Mouse (Mus musculus) hindbrain, postnatal 0 days (tissue): ENCODE measurements around the gene Alpk1. TPM values are rescaled to one million over a fixed set of nuclear protein-coding genes. Genes with fewer than 3 reads are reported as not detected.
A peak's percentile ranks its signal among the peaks of the same experiment; 100 is the strongest.

Experiments
- ATAC-seq: fragments of 200-750 bp; cut with Nextera tagmentation; 2 replicates; pipeline ENCODE4 v1.8.0; 2017; ENCODE audit warnings: mild to moderate bottlenecking, moderate TSS enrichment, moderate library complexity
- DNase-seq: peaks from one replicate; pipeline ENCODE4 v3.0.0-alpha.2; 2015; ENCODE audit warnings: low spot score
- H3K27ac ChIP-seq: fragments of 300-500 bp; sonication (generic); 2 replicates; pipeline ENCODE4 v1.5.1; 2014; ENCODE audit warnings: mild to moderate bottlenecking
- H3K27me3 ChIP-seq: fragments of 300-500 bp; sonication (generic); 2 replicates; pipeline ENCODE4 v1.6.1; 2014; ENCODE audit warnings: low read length, mixed read lengths; ENCODE audit not compliant: insufficient read depth
- H3K36me3 ChIP-seq: fragments of 300-500 bp; sonication (generic); 2 replicates; pipeline ENCODE4 v1.6.1; 2014; ENCODE audit warnings: low read length, mixed read lengths; ENCODE audit not compliant: insufficient read depth
- H3K4me1 ChIP-seq: fragments of 300-500 bp; sonication (generic); 2 replicates; pipeline ENCODE4 v1.6.1; 2014; ENCODE audit warnings: antibody characterized with exemption, low read length, mixed read lengths; ENCODE audit not compliant: insufficient read depth
- H3K4me2 ChIP-seq: fragments of 300-500 bp; sonication (generic); 2 replicates; pipeline ENCODE4 v1.6.1; 2014; ENCODE audit warnings: low read depth, mild to moderate bottlenecking, low read length, moderate library complexity, mixed read lengths
- H3K4me3 ChIP-seq: fragments of 300-500 bp; sonication (generic); 2 replicates; pipeline ENCODE4 v1.5.1; 2014; ENCODE audit warnings: low read length
- H3K9ac ChIP-seq: fragments of 300-500 bp; sonication (generic); replicated peaks from 2 replicates; pipeline ENCODE4 v1.6.1; 2014; ENCODE audit warnings: mild to moderate bottlenecking, low read length, moderate library complexity, mixed read lengths
- H3K9me3 ChIP-seq: fragments of 300-500 bp; sonication (generic); 2 replicates; pipeline ENCODE4 v1.6.1; 2016; ENCODE audit warnings: low read length, mixed read lengths
- CTCF ChIP-seq: IDR thresholded peaks from 2 replicates; pipeline ENCODE4 v1.5.1; 2016; ENCODE audit warnings: antibody characterized with exemption, control low read depth, low read depth
- WGBS: fragments of 180-500 bp; shearing (Covaris S2); extraction: QIAGEN DNeasy Blood & Tissue Kit; methylation state at CpG from one replicate; pipeline ENCODE4 v1.1.7; 2014; 5-methylcytosine and 5-hydroxymethylcytosine counted together
- polyA plus RNA-seq: library from polyadenylated mRNA; unstranded; fragments of >200 nt; fragmentation: Nextera tagmentation; extraction: Ambion mirVana; gene quantifications from 2 replicates; pipeline ENCODE4 v1.2.1, GENCODE M21; 2015
- total RNA-seq: library from RNA; depleted of rRNA; stranded (reverse); fragments of >200 nt; gene quantifications from 2 replicates; pipeline ENCODE4 v1.2.3, GENCODE M21; 2014

Gene Alpk1
- total and polyA plus RNA-seq, 2 experiments from 2014 or later, result 0.49 to 1.3 TPM

DNA sequence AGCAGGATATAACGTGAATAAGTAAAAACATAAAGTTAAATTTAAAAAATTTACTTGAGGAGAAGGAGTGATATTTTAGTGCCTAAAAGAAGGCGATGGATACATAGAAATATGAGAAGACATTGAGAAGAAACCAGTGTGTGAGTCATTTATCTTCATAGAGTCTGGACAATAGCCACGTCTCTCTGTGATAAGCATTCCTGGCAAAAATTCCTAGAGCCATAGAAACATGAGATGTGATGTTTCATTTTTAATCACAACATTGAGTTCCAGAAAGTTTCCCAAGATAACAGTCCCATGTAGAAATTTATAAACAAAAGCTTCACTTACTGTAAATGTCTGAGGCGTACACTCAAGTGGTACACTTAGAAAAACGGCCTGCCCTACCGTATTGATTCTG, 2.6 kb upstream of the Alpk1 start:
- no peak overlapping the region for H3K4me2 ChIP-seq
- H3K36me3 ChIP-seq, result no peaks in the 10 kb centered on the region
- H3K9ac ChIP-seq, result no peak overlapping the region
- no peak overlapping the region for H3K27ac ChIP-seq
- DNase-seq (no peak), ATAC-seq (no peak)
- no peaks in the 10 kb centered on the region for H3K9me3 ChIP-seq
- 89% methylated on average over 6 of the region's 6 CpGs for WGBS
- H3K4me1 ChIP-seq, result no peaks in the 10 kb centered on the region
- no peaks in the 10 kb centered on the region for H3K27me3 ChIP-seq
- no peak for TF ChIP-seq CTCF
- no peak overlapping the region for H3K4me3 ChIP-seq

DNA sequence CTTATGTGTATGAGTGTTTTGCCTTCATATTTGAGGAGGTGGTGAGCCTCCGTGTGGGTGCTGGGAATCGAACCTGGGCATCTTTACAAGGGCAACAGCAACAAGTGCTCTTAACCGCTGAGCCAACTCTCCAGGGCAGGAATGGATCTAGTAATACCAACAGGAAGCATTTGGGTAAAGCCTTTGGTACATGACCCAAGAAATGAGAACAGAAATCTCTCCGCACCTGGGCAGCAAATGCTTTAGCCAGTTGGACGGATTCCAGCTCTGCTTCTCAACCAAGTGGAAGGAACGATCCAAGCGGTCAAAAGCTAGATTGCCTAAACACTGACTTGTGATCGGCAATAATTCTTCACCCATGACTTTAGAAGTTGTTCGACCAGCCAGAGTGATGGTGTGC, 594 bp upstream of the Alpk1 start:
- DNase-seq, result no peak
- 88% methylated on average over 9 of the region's 9 CpGs for WGBS
- ATAC-seq, result no peak

DNA sequence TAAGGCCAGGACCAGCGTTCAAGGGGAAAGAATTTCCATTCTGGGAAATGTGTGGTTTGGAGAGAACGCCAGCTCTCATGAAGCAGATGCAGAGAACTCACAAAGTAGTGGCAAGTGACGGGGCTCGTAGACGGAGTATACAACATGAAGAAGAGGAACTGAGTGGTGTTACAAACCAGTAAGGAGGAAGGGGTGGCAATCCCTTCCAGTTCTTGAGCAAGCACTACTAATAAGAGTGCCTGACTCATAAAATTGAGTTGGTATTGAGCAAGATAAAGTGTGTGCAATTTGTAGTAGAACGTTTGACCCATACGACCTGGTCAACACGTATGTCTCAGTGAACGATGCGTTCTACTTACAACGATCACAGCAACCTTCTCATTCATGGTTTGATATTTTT, 11.2 kb downstream of the Alpk1 start:
- Histone ChIP-seq H3K4me3 (no peak overlapping the region), H3K27ac (no peak overlapping the region), H3K9ac (no peak overlapping the region), H3K27me3 (no peaks in the 10 kb centered on the region), H3K4me2 (no peak overlapping the region), H3K36me3 (no peaks in the 10 kb centered on the region), H3K9me3 (no peaks in the 10 kb centered on the region), H3K4me1 (no peaks in the 10 kb centered on the region)
- no peak for TF ChIP-seq CTCF
- ATAC-seq (no peak), DNase-seq (no peak)
- 90% methylated on average over 11 of the region's 11 CpGs for WGBS

More for the DNA sequence above, 594 bp upstream of the Alpk1 start:
- Histone ChIP-seq H3K36me3 (no peaks in the 10 kb centered on the region), H3K4me3 (no peak overlapping the region), H3K4me2 (no peak overlapping the region), H3K27ac (no peak overlapping the region), H3K27me3 (no peaks in the 10 kb centered on the region), H3K9me3 (no peaks in the 10 kb centered on the region), H3K9ac (no peak overlapping the region), H3K4me1 (no peaks in the 10 kb centered on the region)
- no peak for TF ChIP-seq CTCF

DNA sequence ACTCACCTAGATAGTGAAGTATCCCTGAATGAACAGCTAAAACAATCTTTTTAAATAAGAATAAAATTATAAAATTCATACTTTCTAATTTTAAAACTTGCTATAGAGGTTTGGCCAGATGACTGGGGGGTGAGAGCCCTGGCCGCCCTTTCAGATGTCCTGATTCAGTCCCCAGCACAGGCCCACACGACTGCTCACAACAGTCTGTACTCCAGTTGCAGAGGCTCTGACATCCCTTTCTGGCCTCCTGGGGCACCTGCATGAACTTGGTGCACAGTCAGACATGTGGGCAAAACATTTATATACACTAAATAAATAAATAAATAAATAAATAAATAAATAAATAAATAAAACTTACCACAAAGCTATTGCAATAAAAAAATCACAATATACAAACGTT, 14.4 kb downstream of the Alpk1 start:
- no peaks in the 10 kb centered on the region for H3K36me3 ChIP-seq
- H3K27me3 ChIP-seq, result no peaks in the 10 kb centered on the region
- H3K4me1 ChIP-seq, result no peaks in the 10 kb centered on the region
- H3K4me2 ChIP-seq, result no peak overlapping the region
- H3K9me3 ChIP-seq, result no peaks in the 10 kb centered on the region
- DNase-seq, result no peak
- H3K27ac ChIP-seq, result no peak overlapping the region
- no peak for ATAC-seq
- TF ChIP-seq CTCF, result no peak
- WGBS, result 76% methylated on average over 3 of the region's 3 CpGs
- no peak overlapping the region for H3K4me3 ChIP-seq
- no peak overlapping the region for H3K9ac ChIP-seq

DNA sequence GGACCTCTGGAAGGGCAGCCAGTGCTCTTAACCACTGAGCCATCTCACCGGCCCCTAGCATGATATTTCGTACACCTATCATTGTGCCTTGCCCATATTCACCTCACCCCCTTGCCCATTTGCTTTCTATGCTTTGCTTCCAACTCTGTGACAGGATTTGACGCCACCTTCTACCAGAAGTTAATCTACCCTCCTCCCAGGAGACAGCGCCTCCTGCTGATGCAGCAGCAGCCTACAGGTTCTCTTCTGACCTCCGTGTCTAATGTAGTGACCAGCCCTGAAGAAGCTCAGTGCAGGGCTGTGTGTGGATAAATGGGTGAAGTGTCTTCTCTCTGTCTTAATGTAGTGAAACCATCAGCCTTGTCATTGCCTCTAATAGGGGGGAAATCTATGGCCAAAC, 15.8 kb downstream of the Alpk1 start:
- Histone ChIP-seq H3K27me3 (no peaks in the 10 kb centered on the region), H3K9ac (no peak overlapping the region), H3K4me3 (no peak overlapping the region), H3K36me3 (no peaks in the 10 kb centered on the region), H3K4me2 (no peak overlapping the region), H3K4me1 (no peaks in the 10 kb centered on the region), H3K9me3 (no peaks in the 10 kb centered on the region), H3K27ac (no peak overlapping the region)
- ATAC-seq, result no peak
- whole genome bisulfite sequencing, result 63% methylated on average over 5 of the region's 5 CpGs
- DNase-seq, result no peak
- no peak for TF ChIP-seq CTCF

DNA sequence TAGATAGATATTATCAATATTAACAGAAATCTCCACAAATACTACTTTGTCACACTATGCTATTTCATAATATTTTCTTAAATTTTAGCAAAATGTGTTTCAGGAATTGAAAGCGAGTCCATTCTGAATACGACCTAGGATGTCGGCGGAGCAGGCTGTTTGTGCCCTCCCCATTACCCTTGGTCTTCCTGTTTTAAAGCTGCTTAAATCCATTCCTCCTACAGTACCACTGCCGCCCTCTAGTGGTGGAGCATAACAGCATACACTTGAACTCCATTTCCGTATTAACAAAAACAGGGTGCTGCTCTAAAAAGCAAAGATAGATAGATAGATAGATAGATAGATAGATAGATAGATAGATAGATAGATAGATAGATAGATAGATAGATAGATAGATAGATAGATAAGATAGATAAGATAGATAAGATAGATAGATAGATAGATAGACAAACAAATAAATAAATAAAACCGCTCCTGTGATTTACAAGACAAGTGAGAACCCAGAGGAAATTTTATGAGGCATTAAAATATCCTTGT, 17.2 kb downstream of the Alpk1 start:
- Histone ChIP-seq H3K36me3 (no peaks in the 10 kb centered on the region), H3K4me1 (no peaks in the 10 kb centered on the region), H3K4me2 (no peak overlapping the region), H3K27me3 (no peaks in the 10 kb centered on the region), H3K9ac (no peak overlapping the region), H3K4me3 (no peak overlapping the region), H3K27ac (no peak overlapping the region), H3K9me3 (no peaks in the 10 kb centered on the region)
- DNase-seq, result peak; percentile 74
- peak; percentile 83 for TF ChIP-seq CTCF
- ATAC-seq, result no peak
- 25% methylated on average over 7 of the region's 7 CpGs for WGBS

DNA sequence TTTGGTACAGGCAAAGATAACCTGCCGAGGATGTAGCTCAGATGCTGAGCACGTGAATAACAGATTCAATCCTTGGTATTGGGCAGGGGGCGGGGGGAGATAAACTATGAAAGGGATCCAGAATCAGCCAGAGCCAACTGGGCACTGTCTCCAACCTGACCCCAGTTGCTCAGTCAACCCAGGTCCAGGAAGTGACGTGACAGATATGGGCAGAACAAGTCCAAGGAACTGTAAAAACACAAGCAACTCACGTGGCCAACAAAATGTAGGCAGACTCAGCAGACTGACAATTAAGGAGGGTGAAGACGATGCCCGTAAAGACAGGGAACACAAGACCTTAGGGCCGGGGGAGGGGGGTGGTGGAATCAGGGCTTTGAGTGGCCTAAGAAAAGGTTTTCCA, 17.9 kb downstream of the Alpk1 start:
- no peak for DNase-seq
- H3K36me3 ChIP-seq, result no peaks in the 10 kb centered on the region
- ATAC-seq, result no peak
- no peak overlapping the region for H3K4me3 ChIP-seq
- H3K27me3 ChIP-seq, result no peaks in the 10 kb centered on the region; the same call in 1 of the 2 replicates
- no peaks in the 10 kb centered on the region for H3K9me3 ChIP-seq
- H3K27ac ChIP-seq, result no peak overlapping the region
- H3K4me1 ChIP-seq, result no peaks in the 10 kb centered on the region
- no peak overlapping the region for H3K4me2 ChIP-seq
- no peak for TF ChIP-seq CTCF
- 68% methylated on average over 8 of the region's 8 CpGs for WGBS
- no peak overlapping the region for H3K9ac ChIP-seq
